Mouse (Mus musculus): ENCODE measurements around the gene Smc2. TPM values are rescaled to one million over a fixed set of nuclear protein-coding genes. Genes with fewer than 3 reads are reported as not detected.

The Smc2 gene
- polyA plus RNA-seq, 1 experiment from 2014 or later = 39.5 TPM

- H3K27me3 ChIP-seq (replicated peaks) = no peaks in the 10 kb centered on the region
- no peaks in the 10 kb centered on the region for H3K4me1 ChIP-seq
- H3K27ac ChIP-seq (replicated peaks) = no peak overlapping the region
- no peaks in the 10 kb centered on the region for H3K36me3 ChIP-seq
- no peak overlapping the region for H3K4me3 ChIP-seq (replicated peaks)
- H3K9ac ChIP-seq (replicated peaks) = no peak overlapping the region
- H3K4me2 ChIP-seq = no peak overlapping the region
- no peak for ATAC-seq (ENCODE audit: low FRiP score)
- WGBS = 15% methylated on average over 4 of the region's 4 CpGs
- no peaks in the 10 kb centered on the region for H3K9me3 ChIP-seq (replicated peaks)
Observed at GRCm38 (mm10) chr4:52517580-52517979, 78.5 kb downstream of the Smc2 start.

GRCm38 (mm10) chr4:52519301-52519700 is 80.3 kb downstream of the Smc2 start:
- ATAC-seq (ENCODE audit: low FRiP score) = no peak
- Histone ChIP-seq H3K9ac (replicated peaks) (no peak overlapping the region), H3K9me3 (replicated peaks) (no peaks in the 10 kb centered on the region), H3K4me3 (replicated peaks) (no peak overlapping the region), H3K27me3 (replicated peaks) (no peaks in the 10 kb centered on the region), H3K4me1 (no peaks in the 10 kb centered on the region), H3K4me2 (no peak overlapping the region), H3K27ac (replicated peaks) (no peak overlapping the region), H3K36me3 (no peaks in the 10 kb centered on the region)
- WGBS = 91% methylated on average over 5 of the region's 5 CpGs

- ATAC-seq (ENCODE audit: low FRiP score) = no peak
- no peaks in the 10 kb centered on the region for H3K4me1 ChIP-seq
- 61% methylated on average over 5 of the region's 5 CpGs for WGBS
Observed at GRCm38 (mm10) chr4:52526464-52526863, 87.4 kb downstream of the Smc2 start.

GRCm38 (mm10) chr4:52530636-52531035 is 91.6 kb downstream of the Smc2 start:
- H3K9me3 ChIP-seq (replicated peaks) = no peaks in the 10 kb centered on the region
- no peak overlapping the region for H3K9ac ChIP-seq (replicated peaks)
- no peaks in the 10 kb centered on the region for H3K27me3 ChIP-seq (replicated peaks)
- no peak overlapping the region for H3K4me2 ChIP-seq
- no peaks in the 10 kb centered on the region for H3K36me3 ChIP-seq
- WGBS = 78% methylated on average over 2 of the region's 2 CpGs
- H3K4me1 ChIP-seq = no peaks in the 10 kb centered on the region
- no peak overlapping the region for H3K4me3 ChIP-seq (replicated peaks)
- no peak overlapping the region for H3K27ac ChIP-seq (replicated peaks)
- no peak for ATAC-seq (ENCODE audit: low FRiP score)

More at GRCm38 (mm10) chr4:52526464-52526863, 87.4 kb downstream of the Smc2 start:
- no peaks in the 10 kb centered on the region for H3K27me3 ChIP-seq (replicated peaks)
- H3K9me3 ChIP-seq (replicated peaks) = no peaks in the 10 kb centered on the region
- no peak overlapping the region for H3K9ac ChIP-seq (replicated peaks)
- H3K4me3 ChIP-seq (replicated peaks) = no peak overlapping the region
- no peak overlapping the region for H3K27ac ChIP-seq (replicated peaks)
- no peak overlapping the region for H3K4me2 ChIP-seq
- H3K36me3 ChIP-seq = no peaks in the 10 kb centered on the region

Other genes with a start within 250 kb of the Smc2 start
- gene Vma21-ps, start 58.0 kb downstream of the Smc2 start, polyA plus RNA-seq (2015; fragmentation: Nextera tagmentation; extraction: Ambion mirVana) = 2.6 TPM in 1 of 2 replicates, not detected in the other
- not detected in 2 replicates for gene Toporsl, start 157.0 kb downstream of the Smc2 start, polyA plus RNA-seq (2015; fragmentation: Nextera tagmentation; extraction: Ambion mirVana)

All from neural tube, embryonic 15.5 days (tissue).